Mouse (Mus musculus) neural tube, embryonic 12.5 days (tissue): ENCODE results near the gene Bbs2. TPM values are rescaled to one million over a fixed set of nuclear protein-coding genes. Genes with fewer than 3 reads are reported as not detected.
"Not testable (repeated sequence)": the region's sequence is repeated elsewhere in the genome, so short reads cannot be mapped to it uniquely, and the experiment has no call there.

ENCODE experiments used
- ATAC-seq: fragments of 200-750 bp; cut with Nextera tagmentation; 2 replicates; pipeline ENCODE4 v1.8.0; 2017; ENCODE audit warnings: low read depth, mild to moderate bottlenecking, moderate TSS enrichment, moderate library complexity; ENCODE audit not compliant: low FRiP score
- H3K27ac ChIP-seq: fragments of 300-500 bp; sonication (generic); 2 replicates; pipeline ENCODE4 v1.5.1; 2016
- H3K27me3 ChIP-seq: fragments of 300-500 bp; sonication (generic); replicated peaks from 2 replicates; pipeline ENCODE4 v1.6.1; 2016; ENCODE audit warnings: mild to moderate bottlenecking
- H3K36me3 ChIP-seq: fragments of 300-500 bp; sonication (generic); 2 replicates; pipeline ENCODE4 v1.6.1; 2016; ENCODE audit warnings: mild to moderate bottlenecking
- H3K4me1 ChIP-seq: fragments of 300-500 bp; sonication (generic); 2 replicates; pipeline ENCODE4 v1.6.1; 2016
- H3K4me2 ChIP-seq: fragments of 300-500 bp; sonication (generic); replicated peaks from 2 replicates; pipeline ENCODE4 v1.6.1; 2016; ENCODE audit warnings: mild to moderate bottlenecking
- H3K4me3 ChIP-seq: fragments of 300-500 bp; sonication (generic); 2 replicates; pipeline ENCODE4 v1.5.1; 2016
- H3K9ac ChIP-seq: fragments of 300-500 bp; sonication (generic); 2 replicates; pipeline ENCODE4 v1.6.1; 2016; ENCODE audit warnings: mild to moderate bottlenecking
- H3K9me3 ChIP-seq: fragments of 300-500 bp; sonication (generic); 2 replicates; pipeline ENCODE4 v1.6.1; 2016; ENCODE audit warnings: mild to moderate bottlenecking
- WGBS: fragments of 180-500 bp; shearing (Covaris S2); methylation state at CpG from one replicate; pipeline ENCODE4 v1.1.7; 2016; 5-methylcytosine and 5-hydroxymethylcytosine counted together
- polyA plus RNA-seq: library from polyadenylated mRNA; unstranded; fragments of >200 nt; fragmentation: Nextera tagmentation; extraction: Ambion mirVana; gene quantifications from 2 replicates; pipeline ENCODE4 v1.2.1, GENCODE M21; 2016

The Bbs2 gene
- 20.5 and 25.3 TPM in 2 replicates for polyA plus RNA-seq

- Histone ChIP-seq H3K36me3 (no peaks in the 10 kb centered on the region), H3K9me3 (no peaks in the 10 kb centered on the region), H3K4me2 (peak within 1 kb of the TSS; percentile 61), H3K4me3 (peak within 1 kb of the TSS; percentile 51), H3K9ac (peak within 1 kb of the TSS; percentile 59), H3K4me1 (peaks cover 6% of the 10 kb centered on the region; the same call in 1 of the 2 replicates), H3K27me3 (no peaks in the 10 kb centered on the region), H3K27ac (peak within 1 kb of the TSS; percentile 93)
- under 1% methylated on average over 61 of the region's 61 CpGs for WGBS
- ATAC-seq: peak; percentile 99
These were observed at the start of gene Bbs2 for GRCm38 (mm10) chr8:94098081-94098974. Bbs2 (minus strand) TSS chr8:94098928.

GRCm38 (mm10) chr8:94148236-94148635, 49.5 kb upstream of the Bbs2 start:
- no peak overlapping the region for H3K4me2 ChIP-seq
- H3K9me3 ChIP-seq: no peaks in the 10 kb centered on the region
- WGBS: 54% methylated on average over 5 of the region's 5 CpGs
- no peak for ATAC-seq
- H3K9ac ChIP-seq: no peak overlapping the region
- no peak overlapping the region for H3K4me3 ChIP-seq
- H3K4me1 ChIP-seq: peaks cover 12% of the 10 kb centered on the region
- H3K27me3 ChIP-seq: peaks cover 10% of the 10 kb centered on the region
- no peak overlapping the region for H3K27ac ChIP-seq
- no peaks in the 10 kb centered on the region for H3K36me3 ChIP-seq

- ATAC-seq: no peak
- Histone ChIP-seq H3K4me1 (no peaks in the 10 kb centered on the region), H3K27me3 (no peaks in the 10 kb centered on the region), H3K9me3 (no peaks in the 10 kb centered on the region), H3K4me2 (no peak overlapping the region), H3K9ac (no peak overlapping the region), H3K27ac (no peak overlapping the region), H3K4me3 (no peak overlapping the region), H3K36me3 (no peaks in the 10 kb centered on the region)
- WGBS: 83% methylated on average over 4 of the region's 4 CpGs
These were observed 41.6 kb upstream of the Bbs2 start for GRCm38 (mm10) chr8:94140266-94140795.

- Histone ChIP-seq H3K4me1 (no peaks in the 10 kb centered on the region), H3K27ac (no peak within 1 kb of the TSS), H3K9ac (no peak within 1 kb of the TSS), H3K27me3 (no peaks in the 10 kb centered on the region), H3K36me3 (no peaks in the 10 kb centered on the region), H3K9me3 (no peaks in the 10 kb centered on the region), H3K4me2 (no peak within 1 kb of the TSS), H3K4me3 (no peak within 1 kb of the TSS)
- 59% methylated on average over 6 of the region's 6 CpGs for WGBS
- ATAC-seq: no peak
These were observed 38.2 kb upstream of the Bbs2 start, which contains the start of gene Mt4 for GRCm38 (mm10) chr8:94136933-94137332. Mt4 (plus strand) TSS chr8:94137197.

- H3K27me3 ChIP-seq: no peaks in the 10 kb centered on the region
- no peak overlapping the region for H3K27ac ChIP-seq
- 77% methylated on average over 7 of the region's 7 CpGs for WGBS
- H3K9ac ChIP-seq: no peak overlapping the region
- no peak overlapping the region for H3K4me3 ChIP-seq
- H3K4me1 ChIP-seq: no peaks in the 10 kb centered on the region
- H3K4me2 ChIP-seq: no peak overlapping the region
- no peak for ATAC-seq
- H3K9me3 ChIP-seq: no peaks in the 10 kb centered on the region
- H3K36me3 ChIP-seq: no peaks in the 10 kb centered on the region
These were observed 37.5 kb upstream of the Bbs2 start for GRCm38 (mm10) chr8:94136192-94136591.

GRCm38 (mm10) chr8:94135556-94135955, 36.8 kb upstream of the Bbs2 start:
- Histone ChIP-seq H3K9me3 (no peaks in the 10 kb centered on the region), H3K9ac (no peak overlapping the region), H3K4me2 (no peak overlapping the region), H3K27ac (no peak overlapping the region), H3K27me3 (no peaks in the 10 kb centered on the region), H3K4me3 (no peak overlapping the region), H3K36me3 (no peaks in the 10 kb centered on the region), H3K4me1 (no peaks in the 10 kb centered on the region)
- ATAC-seq: no peak
- 91% methylated on average over 6 of the region's 6 CpGs for WGBS

GRCm38 (mm10) chr8:94134601-94135000, 35.9 kb upstream of the Bbs2 start:
- ATAC-seq, H3K27me3 ChIP-seq, H3K9me3 ChIP-seq, H3K4me2 ChIP-seq, H3K4me1 ChIP-seq, H3K36me3 ChIP-seq, H3K4me3 ChIP-seq, H3K9ac ChIP-seq, H3K27ac ChIP-seq: not testable (repeated sequence)
- WGBS: 76% methylated on average over 3 of the region's 3 CpGs

- no peaks in the 10 kb centered on the region for H3K27me3 ChIP-seq
- 65% methylated on average over 5 of the region's 5 CpGs for WGBS
- no peaks in the 10 kb centered on the region for H3K4me1 ChIP-seq
- ATAC-seq: no peak
- H3K9ac ChIP-seq: no peak overlapping the region
- no peak overlapping the region for H3K27ac ChIP-seq
- no peak overlapping the region for H3K4me2 ChIP-seq
- no peaks in the 10 kb centered on the region for H3K36me3 ChIP-seq
- H3K9me3 ChIP-seq: no peaks in the 10 kb centered on the region
- H3K4me3 ChIP-seq: no peak overlapping the region
These were observed 33.4 kb upstream of the Bbs2 start for GRCm38 (mm10) chr8:94132096-94132495.

GRCm38 (mm10) chr8:94130126-94130525, 31.4 kb upstream of the Bbs2 start:
- no peaks in the 10 kb centered on the region for H3K27me3 ChIP-seq
- H3K4me2 ChIP-seq: no peak overlapping the region
- no peaks in the 10 kb centered on the region for H3K4me1 ChIP-seq
- H3K9me3 ChIP-seq: no peaks in the 10 kb centered on the region
- H3K36me3 ChIP-seq: no peaks in the 10 kb centered on the region
- no peak for ATAC-seq
- no peak overlapping the region for H3K27ac ChIP-seq
- no peak overlapping the region for H3K4me3 ChIP-seq
- H3K9ac ChIP-seq: no peak overlapping the region
- 92% methylated on average over 4 of the region's 4 CpGs for WGBS

GRCm38 (mm10) chr8:94129133-94129789, 30.5 kb upstream of the Bbs2 start:
- no peaks in the 10 kb centered on the region for H3K27me3 ChIP-seq
- 71% methylated on average over 6 of the region's 6 CpGs for WGBS
- no peak overlapping the region for H3K9ac ChIP-seq
- no peak overlapping the region for H3K27ac ChIP-seq
- no peaks in the 10 kb centered on the region for H3K4me1 ChIP-seq
- H3K9me3 ChIP-seq: no peaks in the 10 kb centered on the region
- no peak; the same call in 1 of the 2 replicates for ATAC-seq
- no peak overlapping the region for H3K4me2 ChIP-seq
- no peak overlapping the region for H3K4me3 ChIP-seq
- no peaks in the 10 kb centered on the region for H3K36me3 ChIP-seq

GRCm38 (mm10) chr8:94127711-94128110, 29.0 kb upstream of the Bbs2 start:
- no peak for ATAC-seq
- H3K27ac ChIP-seq: no peak overlapping the region
- no peak overlapping the region for H3K9ac ChIP-seq
- H3K27me3 ChIP-seq: no peaks in the 10 kb centered on the region
- WGBS: 75% methylated on average over 6 of the region's 6 CpGs
- H3K36me3 ChIP-seq: no peaks in the 10 kb centered on the region
- no peak overlapping the region for H3K4me3 ChIP-seq
- no peak overlapping the region for H3K4me2 ChIP-seq
- no peaks in the 10 kb centered on the region for H3K9me3 ChIP-seq
- H3K4me1 ChIP-seq: no peaks in the 10 kb centered on the region

- Histone ChIP-seq H3K27ac (no peak overlapping the region), H3K4me3 (no peak overlapping the region), H3K4me2 (no peak overlapping the region), H3K27me3 (no peaks in the 10 kb centered on the region), H3K4me1 (peaks cover 24% of the 10 kb centered on the region), H3K9me3 (no peaks in the 10 kb centered on the region), H3K36me3 (no peaks in the 10 kb centered on the region), H3K9ac (no peak overlapping the region)
- ATAC-seq: no peak
- whole genome bisulfite sequencing: 55% methylated on average over 8 of the region's 8 CpGs
These were observed 24.2 kb upstream of the Bbs2 start for GRCm38 (mm10) chr8:94122711-94123468.
